Mouse (Mus musculus) stomach, postnatal 0 days (tissue): ENCODE results near the gene Hirip3.

Source experiments
- CTCF ChIP-seq: IDR thresholded peaks from 2 replicates; pipeline ENCODE4 v1.5.1; 2016; ENCODE audit warnings: antibody characterized with exemption, low read depth, mild to moderate bottlenecking, moderate library complexity
- EP300 ChIP-seq: optimal IDR thresholded peaks from 2 replicates; pipeline ENCODE3; 2016; ENCODE audit warnings: antibody characterized with exemption

DNA sequence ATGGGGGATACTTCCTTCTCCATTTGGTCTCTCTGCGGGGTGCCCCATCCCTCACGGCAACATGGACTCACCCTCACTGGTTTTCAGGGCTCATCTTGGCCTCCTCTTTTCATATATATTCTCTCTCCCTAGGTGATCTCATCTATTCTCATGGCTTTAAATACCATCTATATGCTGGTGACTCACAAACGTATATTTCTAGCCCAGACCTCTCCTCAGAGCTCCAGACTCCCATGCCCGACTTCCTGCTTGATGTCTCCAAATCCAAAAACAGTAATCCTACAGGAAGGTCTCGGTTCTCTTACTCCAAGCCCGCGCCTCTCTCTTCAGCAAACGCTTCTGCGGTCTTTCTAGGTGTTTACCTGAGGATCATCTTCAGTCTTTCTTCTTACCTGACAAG lies 18.5 kb upstream of the Hirip3 start:
- TF ChIP-seq CTCF, result no peak
- TF ChIP-seq EP300, result no peak
